Mouse (Mus musculus): ENCODE data around the gene Faf2. TPM values are rescaled to one million over a fixed set of nuclear protein-coding genes. Genes with fewer than 3 reads are reported as not detected.

Faf2 gene
- polyA plus RNA-seq, 1 experiment = 13.3 TPM

DNA sequence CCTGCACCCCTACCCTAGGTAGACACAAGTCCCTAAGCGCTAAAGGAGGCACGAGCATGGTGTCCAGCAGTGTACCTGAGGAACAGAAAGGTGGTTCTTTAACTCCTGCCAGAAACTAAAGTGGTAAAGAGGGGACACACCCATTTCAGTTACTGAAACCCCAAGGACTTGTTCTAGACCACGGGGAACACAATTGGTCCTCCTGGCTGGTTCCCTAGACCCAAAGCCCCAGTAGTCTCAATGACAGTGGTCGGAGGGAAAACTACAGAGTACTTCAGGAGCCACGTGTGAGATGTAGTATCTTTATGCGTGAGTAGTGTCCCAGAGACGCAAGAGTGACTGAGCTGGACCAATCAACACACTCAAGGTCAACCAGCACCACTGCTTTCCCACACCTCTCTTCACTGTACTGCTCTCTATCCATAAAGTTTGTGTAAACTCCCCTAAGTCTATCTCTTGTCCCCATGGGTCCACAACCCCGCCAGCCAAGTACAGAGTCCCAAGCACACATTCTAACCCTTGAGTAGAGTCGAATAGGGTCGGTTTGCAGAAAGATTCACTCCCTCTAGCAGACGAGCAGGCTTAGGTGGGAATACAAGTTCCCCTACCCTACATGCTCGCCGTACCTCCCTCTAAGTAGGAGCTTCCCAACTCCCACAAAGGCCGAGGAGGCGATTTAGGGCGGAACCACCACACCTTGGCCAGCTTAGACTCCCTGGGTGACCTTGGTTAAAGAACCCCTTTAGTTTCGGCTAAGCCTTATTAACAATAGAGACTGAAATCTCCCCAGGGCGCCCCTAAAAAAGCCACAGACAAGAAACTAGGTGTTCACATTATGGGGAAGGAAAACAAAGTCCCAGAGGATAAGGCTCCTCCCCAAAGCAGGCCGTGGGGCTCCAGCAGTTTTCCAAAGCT is 64.8 kb downstream of the Faf2 start:
- Histone ChIP-seq H3K36me3 (ENCODE audit: control insufficient read depth, insufficient read depth, low read length) (peaks cover 28% of the 10 kb centered on the region), H3K27me3 (ENCODE audit: control insufficient read depth, insufficient read depth, low read length) (no peaks in the 10 kb centered on the region), H3K4me3 (ENCODE audit: extremely low read depth, insufficient read depth, insufficient read length) (peak overlapping the region; percentile 77), H3K27ac (ENCODE audit: insufficient read depth, low read length) (peak overlapping the region; percentile 65), H3K4me1 (ENCODE audit: control insufficient read depth, insufficient read depth, insufficient read length) (peaks cover 24% of the 10 kb centered on the region; the same call in 1 of the 2 replicates)
- no peak for DNase-seq (ENCODE audit: low read depth in 1 of 2, low spot score in 2 of 2)
- 5% methylated on average over 19 of the region's 19 CpGs for WGBS
- TF ChIP-seq POLR2A (IDR thresholded peaks at IDR 0.05; ENCODE audit: low read depth, low read length) (no peak), CTCF (IDR thresholded peaks at IDR 0.05; ENCODE audit: extremely low read depth, insufficient read depth, insufficient read length, insufficient replicate concordance) (no peak)

DNA sequence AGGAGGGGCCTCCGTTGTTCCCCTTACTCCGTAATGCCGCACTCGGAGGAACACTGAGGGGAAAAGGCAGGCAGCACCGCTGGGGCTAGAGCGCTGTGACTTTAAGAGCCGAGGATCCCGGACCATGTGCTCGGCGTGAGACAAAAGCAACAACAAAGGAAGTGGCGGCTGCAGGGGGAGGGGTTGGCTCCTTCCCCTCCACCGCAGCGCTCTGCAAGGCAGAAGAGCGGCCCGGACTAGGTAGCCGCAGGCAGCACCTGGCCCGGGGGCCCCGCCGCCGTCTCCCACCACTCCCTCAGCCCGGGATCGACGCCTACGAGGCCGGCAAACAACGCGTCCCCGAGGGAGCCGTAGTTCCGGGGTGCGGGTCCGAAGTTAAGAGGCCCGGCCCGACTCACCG is 65.5 kb downstream of the Faf2 start:
- H3K27ac ChIP-seq (ENCODE audit: insufficient read depth, low read length) = peak overlapping the region; percentile 96
- peak overlapping the region; percentile 77 for H3K4me3 ChIP-seq (ENCODE audit: extremely low read depth, insufficient read depth, insufficient read length)
- H3K27me3 ChIP-seq (ENCODE audit: control insufficient read depth, insufficient read depth, low read length) = no peaks in the 10 kb centered on the region
- WGBS = under 1% methylated on average over 33 of the region's 35 CpGs
- peaks cover 31% of the 10 kb centered on the region for H3K4me1 ChIP-seq (ENCODE audit: control insufficient read depth, insufficient read depth, insufficient read length)
- TF ChIP-seq CTCF (IDR thresholded peaks at IDR 0.05; ENCODE audit: extremely low read depth, insufficient read depth, insufficient read length, insufficient replicate concordance) (no peak), POLR2A (IDR thresholded peaks at IDR 0.05; ENCODE audit: low read depth, low read length) (peak; percentile 37; the same call in 1 of the 2 replicates)
- peaks cover 21% of the 10 kb centered on the region for H3K36me3 ChIP-seq (ENCODE audit: control insufficient read depth, insufficient read depth, low read length)
- DNase-seq (ENCODE audit: low read depth in 1 of 2, low spot score in 2 of 2) = peak; percentile 71 to 83

DNA sequence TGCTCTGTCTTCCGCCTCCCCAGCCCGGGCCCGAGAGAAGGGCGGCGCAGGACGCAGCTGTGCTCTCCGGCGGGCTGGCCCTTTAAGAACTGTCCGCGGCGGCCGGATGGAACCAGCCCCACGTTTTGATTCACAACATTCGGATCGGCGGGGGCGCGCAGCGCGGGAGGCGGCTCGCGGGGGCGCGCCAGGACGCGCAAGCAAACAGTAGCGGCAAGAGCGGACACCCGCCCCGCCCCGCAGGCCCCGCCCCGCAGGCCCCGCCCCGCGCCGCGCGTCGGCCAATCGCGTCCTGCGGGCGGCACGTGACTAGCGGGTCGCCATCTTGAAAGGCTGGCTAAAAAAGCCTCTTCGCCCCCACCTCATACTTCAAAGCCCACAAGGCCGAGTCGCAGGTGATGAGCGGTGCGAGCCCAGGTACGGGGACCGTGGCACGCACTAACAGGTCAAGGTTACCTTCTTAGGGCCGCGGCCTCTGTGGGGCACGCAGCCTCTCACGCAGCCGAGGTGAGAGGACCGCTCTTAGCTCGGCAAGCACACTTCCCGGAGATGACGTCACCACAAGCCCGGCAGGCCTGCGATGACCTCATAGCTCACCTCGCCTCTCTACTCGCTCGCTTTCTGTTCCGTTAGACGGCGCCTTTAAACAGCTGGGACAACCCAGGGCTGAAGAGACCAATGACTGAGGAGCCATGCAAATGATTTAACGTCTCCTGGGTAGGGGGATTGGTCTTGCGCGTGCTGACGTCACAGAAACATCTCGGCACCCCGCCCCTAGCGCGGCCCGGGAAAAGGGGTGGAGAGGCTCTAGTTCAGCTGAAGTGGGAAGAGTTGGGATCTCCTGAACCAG is 66.2 kb downstream of the Faf2 start:
- WGBS = 1% methylated on average over 82 of the region's 82 CpGs
- TF ChIP-seq CTCF (IDR thresholded peaks at IDR 0.05; ENCODE audit: extremely low read depth, insufficient read depth, insufficient read length, insufficient replicate concordance) (no peak), POLR2A (IDR thresholded peaks at IDR 0.05; ENCODE audit: low read depth, low read length) (peak; percentile 46)
- Histone ChIP-seq H3K4me3 (ENCODE audit: extremely low read depth, insufficient read depth, insufficient read length) (peak overlapping the region; percentile 77), H3K36me3 (ENCODE audit: control insufficient read depth, insufficient read depth, low read length) (peaks cover 14% of the 10 kb centered on the region), H3K27me3 (ENCODE audit: control insufficient read depth, insufficient read depth, low read length) (no peaks in the 10 kb centered on the region), H3K4me1 (ENCODE audit: control insufficient read depth, insufficient read depth, insufficient read length) (peaks cover 38% of the 10 kb centered on the region), H3K27ac (ENCODE audit: insufficient read depth, low read length) (peak overlapping the region; percentile 97)
- DNase-seq (ENCODE audit: low read depth in 1 of 2, low spot score in 2 of 2) = peak; percentile 95 to 97

DNA sequence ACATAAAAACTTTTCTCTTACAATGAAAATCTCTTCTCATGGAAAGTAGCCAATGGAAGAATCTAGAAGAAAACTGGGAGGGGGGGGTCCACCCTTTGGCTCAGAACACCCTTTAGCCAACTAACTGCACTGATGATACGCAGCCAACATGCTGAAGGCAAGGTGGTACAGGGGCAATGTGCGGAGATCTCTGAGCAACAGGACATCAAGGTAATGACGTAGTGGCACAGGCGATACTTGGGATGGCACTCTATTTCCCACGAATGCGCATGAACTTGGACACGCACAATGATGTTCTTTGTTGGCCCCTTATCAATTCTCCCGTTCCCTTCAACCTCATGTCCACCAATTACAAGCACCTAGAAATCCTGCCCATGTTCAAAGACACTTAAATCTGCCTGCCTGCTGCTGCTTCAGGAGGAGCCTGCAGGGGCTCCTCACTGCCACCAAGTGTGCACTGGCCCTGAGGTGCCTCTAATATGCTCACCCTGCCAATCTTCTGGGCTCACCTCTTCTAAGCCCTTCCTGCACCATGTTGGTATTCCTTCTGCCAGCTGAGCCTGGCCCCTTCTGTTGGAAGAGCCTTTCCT is 68.7 kb downstream of the Faf2 start:
- WGBS = 92% methylated on average over 8 of the region's 8 CpGs
- Histone ChIP-seq H3K27me3 (ENCODE audit: control insufficient read depth, insufficient read depth, low read length) (no peaks in the 10 kb centered on the region), H3K4me3 (ENCODE audit: extremely low read depth, insufficient read depth, insufficient read length) (no peak overlapping the region), H3K36me3 (ENCODE audit: control insufficient read depth, insufficient read depth, low read length) (no peaks in the 10 kb centered on the region), H3K27ac (ENCODE audit: insufficient read depth, low read length) (no peak overlapping the region), H3K4me1 (ENCODE audit: control insufficient read depth, insufficient read depth, insufficient read length) (peaks cover 32% of the 10 kb centered on the region)
- no peak for DNase-seq (ENCODE audit: low read depth in 1 of 2, low spot score in 2 of 2)
- TF ChIP-seq POLR2A (IDR thresholded peaks at IDR 0.05; ENCODE audit: low read depth, low read length) = no peak
- TF ChIP-seq CTCF (IDR thresholded peaks at IDR 0.05; ENCODE audit: extremely low read depth, insufficient read depth, insufficient read length, insufficient replicate concordance) = no peak

DNA sequence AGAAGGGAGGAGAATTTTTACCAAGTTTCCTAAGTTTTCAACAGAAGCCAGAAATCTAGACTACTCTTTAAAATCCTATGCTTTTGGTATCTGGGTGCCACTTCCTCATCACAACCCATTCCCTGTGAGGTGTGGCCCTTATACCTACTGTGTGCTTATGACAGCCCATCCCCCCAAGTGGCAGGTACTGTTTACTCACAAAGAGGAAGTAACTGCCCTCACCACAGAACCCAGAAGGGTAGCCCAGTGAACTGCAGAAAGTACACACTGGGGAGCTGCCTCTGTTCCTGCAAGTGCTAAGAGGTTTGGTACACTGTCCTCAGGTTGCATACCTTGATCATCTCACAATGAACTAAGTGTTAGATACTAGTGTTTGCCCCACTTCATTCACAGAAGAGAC is 70.2 kb downstream of the Faf2 start:
- H3K4me1 ChIP-seq (ENCODE audit: control insufficient read depth, insufficient read depth, insufficient read length) = peaks cover 20% of the 10 kb centered on the region
- H3K4me3 ChIP-seq (ENCODE audit: extremely low read depth, insufficient read depth, insufficient read length) = no peak overlapping the region
- no peaks in the 10 kb centered on the region for H3K27me3 ChIP-seq (ENCODE audit: control insufficient read depth, insufficient read depth, low read length)
- no peaks in the 10 kb centered on the region for H3K36me3 ChIP-seq (ENCODE audit: control insufficient read depth, insufficient read depth, low read length)
- peak overlapping the region; percentile 98 for H3K27ac ChIP-seq (ENCODE audit: insufficient read depth, low read length)
- TF ChIP-seq CTCF (IDR thresholded peaks at IDR 0.05; ENCODE audit: extremely low read depth, insufficient read depth, insufficient read length, insufficient replicate concordance) (no peak), POLR2A (IDR thresholded peaks at IDR 0.05; ENCODE audit: low read depth, low read length) (no peak)
- DNase-seq (ENCODE audit: low read depth in 1 of 2, low spot score in 2 of 2) = peak; percentile 52 to 75

DNA sequence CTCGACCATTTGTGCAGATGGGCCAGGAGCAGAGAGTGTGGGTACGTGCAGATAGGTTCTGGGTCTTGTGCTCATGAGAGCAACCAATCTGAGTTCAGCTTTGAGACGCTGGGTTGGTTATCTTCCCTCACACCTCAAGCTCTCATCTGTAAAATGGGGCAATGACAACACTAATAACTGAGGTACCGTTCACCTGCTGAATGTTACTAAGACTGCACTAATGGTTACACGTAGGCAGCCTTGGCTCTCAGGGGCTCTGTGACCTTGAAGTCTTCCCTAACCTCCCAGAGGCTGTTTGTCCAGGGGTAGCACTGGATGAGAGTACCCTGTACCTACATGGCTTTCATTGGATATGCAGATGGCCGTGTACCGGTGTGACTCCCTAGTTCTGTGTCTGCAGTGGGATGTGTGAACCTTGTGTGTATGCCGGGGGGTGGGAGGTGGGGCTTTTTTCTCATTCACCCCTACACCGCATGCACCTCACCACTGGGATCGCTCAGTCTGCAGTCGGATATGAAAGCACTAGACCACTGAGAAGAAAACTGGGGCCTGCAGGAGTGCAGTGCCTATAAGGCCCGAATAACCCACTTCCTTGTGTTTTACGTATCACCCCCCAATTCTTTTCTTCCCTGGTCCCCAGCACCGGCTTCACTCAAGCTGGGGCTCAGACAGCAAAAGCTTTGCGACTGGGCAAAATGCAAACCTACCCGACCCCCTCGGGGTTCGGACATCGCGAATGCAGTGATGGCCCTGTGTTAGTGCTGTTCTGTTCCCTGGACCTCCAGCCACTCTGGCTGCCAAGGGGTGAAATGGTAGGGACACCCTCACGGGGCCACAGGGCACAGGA is 71.3 kb downstream of the Faf2 start:
- WGBS = 6% methylated on average over 21 of the region's 21 CpGs
- no peak for DNase-seq (ENCODE audit: low read depth in 1 of 2, low spot score in 2 of 2)
- Histone ChIP-seq H3K36me3 (ENCODE audit: control insufficient read depth, insufficient read depth, low read length) (no peaks in the 10 kb centered on the region), H3K27ac (ENCODE audit: insufficient read depth, low read length) (peak overlapping the region; percentile 98), H3K4me3 (ENCODE audit: extremely low read depth, insufficient read depth, insufficient read length) (peak overlapping the region; percentile 69), H3K27me3 (ENCODE audit: control insufficient read depth, insufficient read depth, low read length) (no peaks in the 10 kb centered on the region), H3K4me1 (ENCODE audit: control insufficient read depth, insufficient read depth, insufficient read length) (peaks cover 20% of the 10 kb centered on the region)
- TF ChIP-seq POLR2A (IDR thresholded peaks at IDR 0.05; ENCODE audit: low read depth, low read length) = no peak
- TF ChIP-seq CTCF (IDR thresholded peaks at IDR 0.05; ENCODE audit: extremely low read depth, insufficient read depth, insufficient read length, insufficient replicate concordance) = no peak
